Mouse (Mus musculus) mouse embryonic stem cell (cell line): ENCODE data around the gene Tmem108.

ENCODE experiments used
- in situ Hi-C, 2 experiments: fragments of 300-500 bp; cut with MboI; formaldehyde crosslinking; loops; 1 replicate in 1 of 2; 3 replicates in 1 of 2; pipeline ENCODE4 v1.14.3; 2019 to 2020; ENCODE audit warnings: low sequenced_read_pairs in 2 of 2, low pct_unique_long_range_greater_than_20kb in 1 of 2, mixed read lengths in 1 of 2; ENCODE audit not compliant: unreplicated experiment in 1 of 2

Tmem108 gene

DNA sequence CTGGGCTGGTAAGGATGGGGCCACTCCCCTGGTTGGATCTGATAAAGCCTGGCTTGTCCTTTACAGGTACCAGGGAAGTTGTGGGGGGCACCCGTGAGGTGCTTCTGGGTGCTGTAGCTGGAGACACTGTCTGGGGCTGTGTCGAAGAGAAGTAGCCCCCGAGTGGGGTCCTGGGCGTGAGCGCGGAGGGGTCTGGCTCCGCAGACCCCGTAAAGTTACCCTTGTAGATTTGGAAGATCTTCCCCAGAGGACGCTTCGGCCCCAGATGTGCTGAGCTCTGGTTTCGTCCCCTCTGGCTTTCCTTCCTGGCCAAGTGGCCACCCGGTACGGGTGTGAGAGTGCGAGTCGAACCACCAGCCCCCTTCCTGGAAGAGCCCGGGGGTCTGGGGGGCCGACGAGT, 262.3 kb downstream of the Tmem108 start:
- in situ Hi-C loops = loop anchor here (5.0 to 25.0 kb wide), 3 partner anchors 78 to 488 kb away; partner anchors contain the start of gene Tmem108 (in 1 of the 2)

DNA sequence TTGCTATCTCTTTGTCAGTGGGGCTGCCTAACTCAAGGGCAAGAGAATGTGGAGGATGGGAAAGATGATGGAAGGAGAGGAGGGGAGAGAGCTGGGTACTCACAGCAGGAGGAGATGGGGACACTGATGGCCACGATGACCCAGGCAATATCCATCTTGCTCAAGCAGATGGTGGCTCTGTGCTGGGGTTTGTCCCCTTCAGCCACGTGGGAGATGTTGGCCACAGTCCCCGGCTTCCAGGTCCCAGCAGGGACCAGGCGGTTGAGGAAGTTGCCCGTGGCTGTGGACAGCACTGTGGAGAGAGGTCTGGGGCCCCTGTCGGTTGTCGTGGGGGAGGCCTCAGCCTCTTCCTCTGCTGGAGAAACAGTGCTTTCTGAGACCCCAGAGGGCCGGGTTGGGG, 262.9 kb downstream of the Tmem108 start:
- in situ Hi-C loops = loop anchor here (5.0 to 25.0 kb wide), 3 partner anchors 79 to 489 kb away; partner anchors contain the start of gene Tmem108 (in 1 of the 2)

DNA sequence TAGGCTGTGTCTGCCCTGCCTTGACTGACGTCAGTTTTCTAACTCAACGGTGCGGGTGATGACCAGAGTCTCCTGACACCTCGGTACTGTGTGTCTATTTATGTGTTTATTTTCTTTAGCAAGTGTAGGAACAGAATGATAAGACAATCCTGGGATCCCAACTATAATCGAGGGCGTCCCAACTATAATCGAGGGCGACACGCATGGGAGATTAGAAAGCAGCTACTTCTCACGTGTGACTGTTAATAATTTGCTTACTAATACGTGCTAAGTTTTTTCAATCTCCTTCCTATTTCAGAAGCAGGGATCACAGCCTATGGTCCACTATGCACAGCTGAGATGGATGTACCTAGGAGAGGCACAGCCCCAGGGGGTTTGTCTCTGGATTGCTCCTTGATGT, 266.2 kb downstream of the Tmem108 start:
- in situ Hi-C loops = loop anchor here (5.0 to 25.0 kb wide), 3 partner anchors 82 to 492 kb away; partner anchors contain the start of gene Tmem108 (in 1 of the 2)

DNA sequence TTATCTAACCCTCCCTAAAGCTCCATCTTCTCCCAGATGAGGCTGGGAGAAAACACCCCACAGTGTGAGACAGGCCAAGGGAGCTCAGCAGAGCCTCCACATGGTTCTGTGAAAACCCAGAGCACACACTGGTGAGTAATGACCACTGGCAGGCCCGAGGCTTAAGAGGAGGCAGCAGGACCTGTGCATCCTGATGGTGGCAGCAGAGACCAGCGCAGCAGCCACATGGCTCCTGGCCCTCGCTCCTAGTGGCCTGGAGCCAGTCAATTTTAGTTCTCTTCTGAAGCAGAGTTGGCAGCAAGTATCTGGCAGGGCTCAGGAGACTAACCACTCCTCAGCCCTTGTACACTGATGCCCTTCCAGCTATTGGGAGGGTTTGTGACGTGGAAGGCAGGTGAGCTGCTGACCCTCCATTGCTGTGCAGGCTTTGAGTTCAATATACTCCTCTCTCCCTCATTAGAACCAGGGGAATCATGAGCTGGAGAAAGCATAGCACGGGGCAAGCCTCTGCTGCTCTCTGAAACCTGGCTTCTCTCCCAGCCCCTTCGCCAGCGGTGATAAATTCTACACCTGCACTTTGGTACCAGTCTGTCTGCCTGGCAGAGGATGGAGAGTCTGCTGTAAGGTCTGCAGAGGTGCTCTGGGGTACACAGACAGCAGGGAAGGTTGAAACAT, 267.2 kb downstream of the Tmem108 start:
- in situ Hi-C loops = loop anchor here (5.0 to 25.0 kb wide), 3 partner anchors 83 to 493 kb away; partner anchors contain the start of gene Tmem108 (in 1 of the 2)

DNA sequence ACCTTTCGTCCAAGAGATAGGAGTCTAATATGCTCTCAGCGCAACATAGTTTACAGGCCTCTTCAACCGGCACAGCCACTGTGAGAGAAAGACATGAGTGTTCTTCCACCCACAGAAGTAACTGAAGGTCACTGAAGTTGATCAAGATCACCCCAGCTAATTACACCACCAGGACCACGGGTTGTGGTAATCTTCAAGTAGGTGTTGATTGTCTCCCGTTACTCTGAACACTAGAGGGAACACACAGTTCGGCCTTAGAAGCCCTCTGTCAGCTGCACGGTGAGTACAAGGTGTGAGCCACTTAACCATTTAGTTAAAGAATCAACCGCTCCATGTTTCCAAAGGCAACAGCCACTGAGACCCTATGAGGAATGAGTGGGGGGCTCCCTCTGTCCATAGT, 269.7 kb downstream of the Tmem108 start:
- in situ Hi-C loops = loop anchor here in 1 of 2 experiments (25.0 kb wide), 2 partner anchors 270 to 495 kb away; partner anchors contain the start of gene Tmem108

DNA sequence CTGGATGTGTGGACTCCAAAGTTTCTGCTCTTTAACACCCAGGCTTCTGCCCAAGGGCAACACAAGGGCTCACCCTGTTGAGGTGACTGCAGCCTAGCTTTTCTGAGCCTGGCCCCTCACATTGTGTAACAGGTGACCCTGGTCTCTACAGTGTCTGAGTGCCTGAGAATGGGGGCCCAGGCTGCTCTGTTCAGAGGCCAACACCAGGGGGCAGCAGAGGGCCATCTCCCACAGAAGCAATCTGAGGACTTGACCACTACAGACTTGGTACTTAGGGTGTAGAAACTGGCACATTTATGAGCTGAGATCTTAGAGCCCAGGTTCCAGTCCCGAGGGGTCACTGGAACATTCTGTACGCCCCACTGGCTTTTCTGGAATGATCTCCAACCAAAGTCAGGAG, 271.2 kb downstream of the Tmem108 start:
- in situ Hi-C loops = loop anchor here in 1 of 2 experiments (25.0 kb wide), 2 partner anchors 272 to 497 kb away; partner anchors contain the start of gene Tmem108

DNA sequence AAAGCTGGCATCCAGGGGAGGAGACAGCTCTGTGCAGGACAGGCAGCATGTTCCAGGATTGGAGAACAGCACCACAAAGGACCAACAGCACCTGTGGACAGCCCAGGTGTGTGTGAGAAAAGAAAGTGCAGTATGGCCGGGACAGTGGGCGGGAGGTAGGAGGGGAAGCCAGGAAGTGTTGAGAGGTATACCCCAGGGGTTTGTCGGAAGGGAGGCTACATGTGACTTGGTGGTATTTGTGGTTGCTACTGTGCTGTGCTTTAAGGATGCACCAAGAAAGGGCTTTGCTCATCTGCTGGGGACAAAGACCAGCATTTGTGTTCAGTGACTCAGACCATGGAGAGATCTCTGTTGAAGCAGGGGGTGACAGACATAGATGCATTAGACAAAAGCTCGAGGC, 271.8 kb downstream of the Tmem108 start:
- in situ Hi-C loops = loop anchor here (10.0 to 25.0 kb wide), 4 partner anchors 265 to 505 kb away; partner anchors contain the start of gene Tmem108 (in 1 of the 2)

DNA sequence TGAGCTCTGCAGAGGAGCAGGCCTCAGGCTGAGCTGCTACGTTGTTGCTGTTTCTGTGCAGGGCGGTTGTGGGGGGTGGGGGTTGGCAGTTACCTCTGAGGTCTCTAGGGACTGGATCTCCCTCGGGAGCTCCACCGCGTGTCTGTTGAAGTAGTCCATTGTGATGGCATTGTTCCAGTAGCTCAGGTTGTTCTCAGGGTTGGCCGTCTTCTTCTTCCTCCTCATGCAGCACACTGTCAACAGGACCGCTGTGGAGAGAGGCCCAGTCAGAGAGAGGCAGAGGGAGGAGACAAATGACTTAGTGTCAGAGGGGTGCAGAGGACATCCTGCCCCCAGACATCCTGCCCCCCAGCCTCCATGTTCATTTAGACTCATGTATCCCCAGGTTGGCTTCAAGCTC, 272.5 kb downstream of the Tmem108 start:
- in situ Hi-C loops = loop anchor here (10.0 to 25.0 kb wide), 4 partner anchors 266 to 506 kb away; partner anchors contain the start of gene Tmem108 (in 1 of the 2)

DNA sequence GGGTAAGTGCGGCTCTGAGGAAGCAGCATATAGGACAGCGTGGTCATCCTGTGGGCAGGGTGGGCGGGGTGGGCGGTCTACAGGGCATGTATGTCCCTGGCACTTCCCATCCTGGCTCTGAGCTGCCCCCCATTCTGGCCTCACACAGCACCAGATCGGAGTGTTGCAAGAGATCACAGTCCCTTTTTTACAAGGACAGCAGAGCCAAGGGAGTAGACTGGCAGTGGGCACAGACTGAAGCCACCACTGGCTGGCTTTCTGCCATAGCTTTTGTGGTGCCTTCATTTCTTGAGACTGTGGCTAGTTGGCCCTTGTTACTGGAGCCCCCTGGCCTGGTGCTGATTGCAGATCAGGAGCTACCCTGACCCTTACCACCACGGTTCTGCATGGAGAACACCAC, 275.4 kb downstream of the Tmem108 start:
- in situ Hi-C loops = loop anchor here (10.0 to 25.0 kb wide), 4 partner anchors 269 to 509 kb away; partner anchors contain the start of gene Tmem108 (in 1 of the 2)

DNA sequence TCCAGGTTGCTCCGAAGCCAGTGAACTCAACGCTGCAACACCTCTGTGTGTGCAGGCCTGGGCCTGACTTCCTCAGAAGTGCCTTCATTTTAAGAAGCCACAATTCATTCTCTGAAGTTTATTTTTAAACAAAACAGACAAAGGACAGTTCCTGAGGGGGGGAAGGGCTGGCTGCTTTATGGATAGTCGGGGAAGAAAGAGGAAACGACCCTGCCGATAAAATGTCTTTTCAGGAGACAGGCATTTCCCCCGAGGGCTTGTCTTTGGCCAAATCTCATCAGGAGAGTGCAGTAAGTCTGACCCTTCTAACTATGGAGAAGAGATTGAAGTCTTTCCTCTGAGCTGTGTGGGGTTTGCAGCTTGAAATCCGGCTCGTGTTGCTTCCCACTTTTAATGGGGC, 276.0 kb downstream of the Tmem108 start:
- in situ Hi-C loops = loop anchor here (10.0 to 25.0 kb wide), 4 partner anchors 269 to 509 kb away; partner anchors contain the start of gene Tmem108 (in 1 of the 2)

DNA sequence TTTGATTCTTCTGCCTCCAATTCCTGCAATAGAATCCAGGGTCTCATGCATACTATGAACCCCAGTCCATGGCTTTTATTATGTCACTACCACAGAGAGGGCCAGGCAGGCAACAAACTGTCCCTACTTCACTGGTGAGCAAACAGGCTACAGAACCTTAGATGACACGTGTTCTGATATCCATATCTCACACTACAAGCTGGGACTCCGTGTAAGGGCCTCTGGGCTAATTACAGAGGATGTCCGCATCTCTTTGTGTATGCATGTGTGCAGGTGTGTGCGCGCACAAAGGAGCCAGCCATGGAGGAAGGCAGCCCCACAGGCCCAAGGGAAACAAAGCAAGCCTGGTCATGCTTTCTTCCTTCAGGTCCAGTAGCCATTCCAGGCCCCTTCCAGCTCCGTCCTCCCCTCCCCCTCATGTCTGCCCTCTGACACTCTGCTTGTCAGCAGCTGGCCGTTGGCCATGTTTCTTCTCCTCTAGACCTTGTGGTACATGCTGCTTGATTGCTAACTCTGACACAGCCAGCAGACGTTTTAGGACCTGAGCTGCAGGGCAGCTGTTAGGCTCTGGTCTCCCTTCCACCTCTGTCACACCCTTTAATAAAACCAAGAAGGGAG, 280.9 kb downstream of the Tmem108 start:
- in situ Hi-C loops = loop anchor here (10.0 to 25.0 kb wide), 4 partner anchors 274 to 514 kb away; partner anchors contain the start of gene Tmem108 (in 1 of the 2)

DNA sequence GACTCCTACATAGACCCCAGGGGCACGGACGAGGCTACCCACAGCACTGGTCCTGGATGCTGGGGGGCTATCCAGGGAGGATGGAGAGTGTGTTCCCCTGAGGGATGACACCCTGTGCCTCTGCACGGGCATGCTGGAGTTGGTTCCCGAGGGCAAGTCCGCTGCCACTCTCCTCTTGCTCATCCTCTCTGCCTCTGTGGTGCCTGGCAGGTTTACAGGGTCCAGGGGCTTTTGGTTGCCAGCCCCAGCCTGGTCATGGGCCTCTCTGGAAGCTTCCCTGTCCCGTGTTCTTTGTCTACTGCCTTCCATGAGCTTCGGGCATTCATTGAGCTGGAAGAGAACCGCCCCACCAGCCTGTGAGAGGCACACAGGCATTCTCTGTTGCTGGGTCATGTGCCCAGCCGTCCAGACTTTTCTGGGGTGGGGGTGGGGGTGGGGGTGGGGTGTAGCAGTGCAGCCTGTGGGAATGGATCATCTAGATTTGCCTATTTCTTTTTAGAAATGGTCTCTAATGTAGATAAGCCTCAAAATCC, 281.5 kb downstream of the Tmem108 start, which contains the start of gene Bfsp2:
Gene Bfsp2 (minus strand): TSS at position 377 of the 533 bp plus-strand sequence.
- in situ Hi-C loops = loop anchor here (10.0 to 25.0 kb wide), 4 partner anchors 275 to 515 kb away; partner anchors contain the start of gene Tmem108 (in 1 of the 2)

DNA sequence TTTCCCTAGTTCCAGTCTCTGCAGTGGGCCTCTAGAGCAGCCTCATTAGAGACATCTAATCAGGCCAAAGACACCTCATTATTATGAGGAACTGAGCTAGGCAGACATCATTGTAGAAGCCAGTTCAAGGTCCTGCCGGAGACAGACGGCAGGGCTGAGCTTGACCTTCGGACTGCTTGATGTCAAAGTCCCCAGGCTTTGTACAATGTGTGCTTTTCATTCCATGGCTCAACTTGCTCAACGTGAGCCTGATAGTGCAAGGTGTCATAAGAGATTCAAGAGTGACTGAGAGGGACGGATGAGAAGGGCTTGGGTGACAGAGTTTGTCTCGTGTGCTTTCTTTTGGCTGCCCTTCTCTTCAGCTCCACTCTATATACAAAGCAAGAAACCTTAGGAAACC, 286.2 kb downstream of the Tmem108 start:
- in situ Hi-C loops = loop anchor here in 1 of 2 experiments (25.0 kb wide), 2 partner anchors 287 to 512 kb away; partner anchors contain the start of gene Tmem108

DNA sequence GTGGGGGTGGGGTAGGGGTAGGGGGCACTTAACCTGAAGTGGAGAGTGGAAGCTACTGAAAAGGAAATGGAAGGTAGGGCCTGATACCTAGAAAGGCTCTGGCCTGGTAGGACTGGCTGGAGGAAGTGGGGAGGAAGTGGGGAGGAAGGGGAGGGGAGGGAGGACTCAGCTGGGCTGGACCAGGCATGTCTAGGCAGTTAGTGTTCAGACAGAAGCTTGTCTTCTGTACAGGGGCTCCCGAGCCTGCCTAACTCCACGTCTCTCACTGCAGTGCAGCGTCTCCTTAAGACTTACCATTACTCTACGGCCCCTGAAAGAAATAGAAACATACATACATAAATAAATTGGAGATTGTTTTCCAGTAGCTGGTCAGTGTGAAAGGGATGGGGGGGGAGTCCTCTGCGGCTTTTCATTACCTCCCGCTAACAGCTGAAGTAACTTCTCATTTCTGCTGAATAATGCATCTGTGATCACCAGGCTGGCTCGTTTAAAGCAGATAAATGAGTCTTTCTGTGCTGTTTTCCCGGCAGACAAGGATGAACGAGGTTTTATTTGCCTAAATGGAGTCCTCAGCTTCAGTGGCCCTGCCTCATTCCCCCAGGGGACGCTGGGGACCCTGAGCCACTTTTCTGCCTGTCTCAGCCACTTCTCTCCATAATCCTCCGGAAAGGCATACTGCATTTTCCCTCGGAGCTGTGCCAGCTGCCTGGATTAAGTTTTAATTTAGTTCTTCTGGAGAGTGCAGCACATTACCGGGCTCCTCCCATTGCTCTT, 287.5 kb downstream of the Tmem108 start:
- in situ Hi-C loops = no loop called here

DNA sequence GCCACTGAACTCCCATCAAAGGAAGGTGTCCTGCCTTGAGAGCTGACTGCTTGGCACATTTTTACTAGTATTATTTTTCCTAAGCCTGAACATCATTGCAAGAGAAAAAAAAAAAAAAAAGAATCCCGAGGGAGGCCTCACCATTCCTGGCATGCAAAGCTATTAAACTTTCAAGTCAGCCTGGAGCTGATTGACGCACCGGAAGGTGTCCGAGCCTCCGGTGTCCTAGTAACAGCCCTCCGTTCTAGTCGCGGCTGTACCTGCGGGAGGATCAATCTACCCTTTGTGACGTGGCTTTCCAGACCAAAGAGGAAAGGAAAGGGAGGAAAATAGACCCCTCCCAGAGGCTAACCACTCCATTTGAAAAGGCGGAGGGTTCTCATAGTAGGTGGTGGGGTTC, 289.9 kb downstream of the Tmem108 start:
- in situ Hi-C loops = no loop called here

DNA sequence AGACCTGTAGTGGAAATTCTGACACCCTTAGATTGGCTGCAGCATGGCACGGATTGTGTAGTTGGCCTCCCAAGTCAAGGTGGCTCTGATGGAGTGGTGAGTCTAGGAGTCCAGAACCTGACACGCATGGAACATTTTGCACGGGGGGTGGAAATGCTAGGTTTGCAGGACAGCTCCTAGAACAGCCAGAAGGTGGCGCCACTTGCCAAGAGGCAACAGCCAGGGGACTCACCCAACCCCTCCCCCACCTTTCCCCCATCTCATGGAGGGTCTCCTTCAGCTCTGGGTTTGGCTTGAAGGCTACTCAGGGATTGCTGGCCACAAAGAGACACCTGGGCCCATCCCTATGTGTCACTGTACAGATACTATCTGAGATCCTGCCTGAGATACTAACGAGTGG, 292.1 kb downstream of the Tmem108 start:
- in situ Hi-C loops = no loop called here

DNA sequence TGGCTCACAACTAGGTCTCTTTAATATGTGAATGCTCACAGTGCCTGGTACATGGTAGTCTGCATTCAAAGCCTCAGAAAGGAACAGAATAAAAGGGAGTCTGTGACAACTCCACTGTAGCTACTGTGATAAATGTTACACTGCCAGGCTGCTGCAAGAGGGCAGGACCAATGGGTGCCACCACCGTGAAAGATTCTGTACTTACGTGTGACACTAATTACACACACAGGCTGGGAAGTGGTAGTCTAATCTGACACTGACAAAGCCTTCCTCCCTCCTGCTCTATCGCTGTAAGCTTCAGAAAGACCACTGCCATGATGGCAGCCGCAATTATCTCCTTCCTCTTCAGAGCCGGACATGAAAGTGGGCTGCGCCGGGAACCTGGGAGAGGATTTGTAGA, 292.7 kb downstream of the Tmem108 start:
- in situ Hi-C loops = no loop called here

DNA sequence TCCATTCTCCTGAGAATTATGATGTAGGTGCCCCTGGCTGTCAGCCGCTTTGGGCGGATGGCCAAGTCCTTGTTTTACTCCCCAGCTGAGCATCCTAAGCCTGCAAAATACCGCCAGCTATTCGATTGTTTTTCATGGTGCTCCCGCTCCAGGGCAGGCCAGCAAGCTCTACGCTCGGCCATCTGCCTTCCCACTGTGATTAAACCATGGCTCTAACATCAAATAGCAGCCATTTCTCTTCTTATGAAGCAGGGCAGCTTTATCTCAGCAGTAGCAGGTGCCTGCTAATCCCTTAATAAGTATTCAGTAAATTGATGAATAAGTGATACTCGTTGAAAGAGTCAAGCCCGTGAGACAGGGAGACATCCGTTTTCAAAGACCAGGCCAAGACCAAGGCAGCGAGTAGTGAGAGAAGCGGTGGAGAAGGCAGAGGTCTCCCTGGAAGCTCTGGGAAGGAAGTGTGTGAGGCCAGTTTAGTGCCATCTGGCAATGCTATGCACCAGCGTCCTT, 295.9 kb downstream of the Tmem108 start:
- in situ Hi-C loops = no loop called here
